Comparison of ENCODE assay signal across 8 mouse cellular contexts in genomic region chr9:118150429-118151220, GRCm38 (mm10). TPM values are rescaled to one million over a fixed set of nuclear protein-coding genes. Genes with fewer than 3 reads are reported as not detected.
DNase-seq lines count a peak whose midpoint lies in the region; ATAC-seq and TF ChIP-seq lines count a peak whose summit lies in the region.

No protein-coding gene starts in this region.

- no peak for TF ChIP-seq POLR2A in kidney, adult 2 months (IDR thresholded peaks at IDR 0.05; ENCODE audit: low read depth, low read length)

- intact Hi-C loops in left cerebral cortex, postnatal 36 days (cut with DNase I): no loop called here

- peaks cover 15% of the 10 kb centered on the region for H3K4me1 ChIP-seq in kidney, embryonic 15.5 days
- peaks cover 2% of the 10 kb centered on the region; the same call in 1 of the 2 replicates for H3K4me1 ChIP-seq in kidney, adult 2 months (ENCODE audit: control insufficient read depth, insufficient read depth, low read length)
- peaks cover 16% of the 10 kb centered on the region for H3K4me1 ChIP-seq in forebrain, embryonic 16.5 days (replicated peaks; ENCODE audit: control insufficient read depth, insufficient read depth, low read length)
- peaks cover 13% of the 10 kb centered on the region for H3K4me1 ChIP-seq in liver, postnatal 0 days (ENCODE audit: insufficient read depth)

- no peaks in the 10 kb centered on the region for H3K27me3 ChIP-seq in kidney, embryonic 15.5 days
- H3K27me3 ChIP-seq in kidney, adult 2 months (replicated peaks; ENCODE audit: control insufficient read depth, insufficient read depth, low read length): no peaks in the 10 kb centered on the region
- H3K27me3 ChIP-seq in forebrain, embryonic 16.5 days (replicated peaks; ENCODE audit: control insufficient read depth, insufficient read depth, low read length): no peaks in the 10 kb centered on the region
- H3K27me3 ChIP-seq in liver, postnatal 0 days (ENCODE audit: insufficient read depth, low read length): no peaks in the 10 kb centered on the region

- H3K36me3 ChIP-seq in kidney, embryonic 15.5 days: no peaks in the 10 kb centered on the region
- no peaks in the 10 kb centered on the region for H3K36me3 ChIP-seq in kidney, adult 2 months (ENCODE audit: control insufficient read depth, insufficient read depth, low read length)
- no peaks in the 10 kb centered on the region for H3K36me3 ChIP-seq in forebrain, embryonic 16.5 days (ENCODE audit: control insufficient read depth, insufficient read depth)
- H3K36me3 ChIP-seq in liver, postnatal 0 days (replicated peaks; ENCODE audit: insufficient read depth, low read length): no peaks in the 10 kb centered on the region

- 54% methylated on average over 20 of the region's 20 CpGs for WGBS in kidney, embryonic 15.5 days
- 70% methylated on average over 20 of the region's 20 CpGs for WGBS in kidney, adult 2 months
- 69% methylated on average over 20 of the region's 20 CpGs for WGBS in forebrain, embryonic 16.5 days
- 77% methylated on average over 20 of the region's 20 CpGs for WGBS in liver, postnatal 0 days (ENCODE audit: insufficient replicate concordance)

- no peak for TF ChIP-seq EP300 in liver, postnatal 0 days (IDR thresholded peaks at IDR 0.05; ENCODE audit: low read depth)

- no peak overlapping the region for H3K27ac ChIP-seq in kidney, embryonic 15.5 days
- no peak overlapping the region for H3K27ac ChIP-seq in kidney, adult 2 months (ENCODE audit: insufficient read depth, low read depth, low read length)
- no peak overlapping the region for H3K27ac ChIP-seq in forebrain, embryonic 16.5 days (ENCODE audit: low read length)
- H3K27ac ChIP-seq in liver, postnatal 0 days (ENCODE audit: low read depth): peak overlapping the region; percentile 49; the same call in 1 of the 2 replicates

- H3K4me2 ChIP-seq in kidney, embryonic 15.5 days: peak overlapping the region; percentile 64
- peak overlapping the region; percentile 66 for H3K4me2 ChIP-seq in forebrain, embryonic 16.5 days (ENCODE audit: low read length)
- peak overlapping the region; percentile 86 for H3K4me2 ChIP-seq in liver, postnatal 0 days (ENCODE audit: low read depth, low read length)

- no peak overlapping the region for H3K9ac ChIP-seq in kidney, embryonic 15.5 days
- no peak overlapping the region for H3K9ac ChIP-seq in forebrain, embryonic 16.5 days (replicated peaks; ENCODE audit: low read depth, low read length)
- peak overlapping the region; percentile 48; the same call in 1 of the 2 replicates for H3K9ac ChIP-seq in liver, postnatal 0 days (replicated peaks)

- no peak for TF ChIP-seq CTCF in kidney, adult 2 months (conservative IDR thresholded peaks at IDR 0.05; ENCODE audit: insufficient read depth, insufficient read length, low read depth, low read length)
- no peak for TF ChIP-seq CTCF in liver, postnatal 0 days (IDR thresholded peaks at IDR 0.05; ENCODE audit: low read depth)

- ATAC-seq in kidney, embryonic 15.5 days (replicated peaks; ENCODE audit: low FRiP score): no peak; the same call in none of the 2 replicates
- ATAC-seq in forebrain, embryonic 16.5 days: peak; percentile 35
- ATAC-seq in liver, postnatal 0 days: no peak; the same call in none of the 2 replicates

- H3K4me3 ChIP-seq in kidney, embryonic 15.5 days (replicated peaks): peak overlapping the region; percentile 93
- no peak overlapping the region for H3K4me3 ChIP-seq in kidney, adult 2 months (ENCODE audit: insufficient read depth, low read depth, low read length)
- H3K4me3 ChIP-seq in forebrain, embryonic 16.5 days (replicated peaks; ENCODE audit: low read length): peak overlapping the region; percentile 84
- H3K4me3 ChIP-seq in liver, postnatal 0 days (ENCODE audit: low read depth, low read length): peak overlapping the region; percentile 92

- DNase-seq in kidney, adult 2 months: no peak
- peak; percentile 14 for DNase-seq in brain, adult 2 months (ENCODE audit: low read depth, low spot score)
- DNase-seq in liver, postnatal 0 days: no peak
- DNase-seq in yolk sac, embryonic 10.5 days (ENCODE audit: low spot score): peak; percentile 9
- no peak for DNase-seq in left cerebral cortex, postnatal 36 days (ENCODE audit: low spot score in 2 of 2)
- no peak for DNase-seq in lung, adult 18-20 months

- no peaks in the 10 kb centered on the region for H3K9me3 ChIP-seq in kidney, embryonic 15.5 days (replicated peaks)
- no peaks in the 10 kb centered on the region for H3K9me3 ChIP-seq in forebrain, embryonic 16.5 days (ENCODE audit: control insufficient read depth, low read length)
- H3K9me3 ChIP-seq in liver, postnatal 0 days (ENCODE audit: low read length): 0 out of 2 replicates have a peak, but pooled peaks cover 3% of the 10 kb centered on the region

RNA-seq across cellular contexts. Expression of gene Cmc1, which starts 0.6 kb away (rescaled TPM):
- 45.5 and 56.2 TPM in 2 replicates for polyA plus RNA-seq in kidney, embryonic 15.5 days (2015; fragmentation: Nextera tagmentation; extraction: Ambion mirVana)
- polyA plus RNA-seq in kidney, adult 2 months (2012; rRNA removed): 3.1 and 7.1 TPM in 2 replicates
- 37.8 and 40.0 TPM in 2 replicates for polyA plus RNA-seq in forebrain, embryonic 16.5 days (2015; fragmentation: Nextera tagmentation; extraction: Ambion mirVana)
- polyA plus RNA-seq in liver, postnatal 0 days (2015; fragmentation: Nextera tagmentation; extraction: Ambion mirVana): 40.0 and 47.1 TPM in 2 replicates
- total RNA-seq in left cerebral cortex, postnatal 36 days (2021): 10 to 100 TPM in 1 of 2 experiments, 1 to 10 TPM in 1; 9.5 to 12.3 TPM

Comparison
In these comparisons a context has a peak if more than half of its experiments do, and no peak if none do; other contexts are left out.
1. DNase-seq: peak in brain, adult 2 months (single experiment) and yolk sac, embryonic 10.5 days (single experiment); none in kidney, adult 2 months (single experiment), liver, postnatal 0 days (single experiment), left cerebral cortex, postnatal 36 days (0 of 2) and lung, adult 18-20 months (0 of 2).
2. Peak in every context shown above with its lines, with median percentiles within 50 percentile points of each other: H3K4me2 ChIP-seq.